Mouse (Mus musculus) midbrain, embryonic 14.5 days (tissue): ENCODE data around the gene Timd4. TPM values are rescaled to one million over a fixed set of nuclear protein-coding genes. Genes with fewer than 3 reads are reported as not detected.

ENCODE experiments used
- ATAC-seq: fragments of 200-750 bp; cut with Nextera tagmentation; 2 replicates; pipeline ENCODE4 v1.8.0; 2017; ENCODE audit warnings: moderate number of reproducible peaks, moderate library complexity; ENCODE audit not compliant: low FRiP score, low TSS enrichment
- DNase-seq: peaks from one replicate; pipeline ENCODE4 v3.0.0-alpha.2; 2015
- H3K27ac ChIP-seq: fragments of 300-500 bp; sonication (generic); replicated peaks from 2 replicates; pipeline ENCODE4 v1.5.1; 2014; ENCODE audit warnings: mild to moderate bottlenecking, low read depth, low read length, moderate library complexity
- H3K27me3 ChIP-seq: fragments of 300-500 bp; sonication (generic); 2 replicates; pipeline ENCODE4 v1.6.1; 2014; ENCODE audit warnings: low read length, control low read depth, mixed read lengths; ENCODE audit not compliant: control insufficient read depth, insufficient read depth
- H3K36me3 ChIP-seq: fragments of 300-500 bp; sonication (generic); 2 replicates; pipeline ENCODE4 v1.6.1; 2014; ENCODE audit warnings: low read length, control low read depth; ENCODE audit not compliant: control insufficient read depth, insufficient read depth
- H3K4me1 ChIP-seq: fragments of 300-500 bp; sonication (generic); 2 replicates; pipeline ENCODE4 v1.6.1; 2014; ENCODE audit warnings: mild to moderate bottlenecking, antibody characterized with exemption, low read length, control low read depth; ENCODE audit not compliant: control insufficient read depth, insufficient read depth
- H3K4me2 ChIP-seq: fragments of 300-500 bp; sonication (generic); 2 replicates; pipeline ENCODE4 v1.6.1; 2014; ENCODE audit warnings: mild to moderate bottlenecking, low read length, moderate library complexity
- H3K4me3 ChIP-seq: fragments of 300-500 bp; sonication (generic); replicated peaks from 2 replicates; pipeline ENCODE4 v1.5.1; 2014; ENCODE audit warnings: low read depth, low read length
- H3K9ac ChIP-seq: fragments of 300-500 bp; sonication (generic); replicated peaks from 2 replicates; pipeline ENCODE4 v1.6.1; 2014; ENCODE audit warnings: mild to moderate bottlenecking, low read length, moderate library complexity
- H3K9me3 ChIP-seq: fragments of 300-500 bp; sonication (generic); 2 replicates; pipeline ENCODE4 v1.6.1; 2016; ENCODE audit warnings: low read length, control low read depth, mixed read lengths; ENCODE audit not compliant: control insufficient read depth
- WGBS: fragments of 180-500 bp; shearing (Covaris S2); extraction: QIAGEN DNeasy Blood & Tissue Kit; methylation state at CpG from one replicate; pipeline ENCODE4 v1.1.7; 2014; 5-methylcytosine and 5-hydroxymethylcytosine counted together
- polyA plus RNA-seq: library from polyadenylated mRNA; unstranded; fragments of >200 nt; fragmentation: Nextera tagmentation; extraction: Ambion mirVana; gene quantifications from 2 replicates; pipeline ENCODE4 v1.2.1, GENCODE M21; 2014

Gene Timd4
- polyA plus RNA-seq, result 0.13 TPM in 1 of 2 replicates, not detected in the other

DNA sequence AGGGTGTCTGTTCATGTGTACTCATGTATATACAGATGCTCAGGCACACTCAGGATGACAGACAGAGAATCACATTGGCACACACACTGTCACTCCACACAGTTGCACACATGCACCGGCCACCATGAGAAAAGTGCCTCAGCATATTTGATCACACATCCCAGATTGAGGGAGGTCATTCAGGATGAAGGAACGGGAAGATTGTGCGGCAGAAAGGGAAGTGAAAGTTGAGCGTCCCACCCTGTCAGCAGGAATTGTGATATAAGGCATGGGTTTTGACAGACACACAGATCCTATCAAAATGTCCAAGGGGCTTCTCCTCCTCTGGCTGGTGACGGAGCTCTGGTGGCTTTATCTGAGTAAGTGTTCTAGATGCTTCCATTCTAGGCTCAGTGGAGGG, at the start of gene Timd4:
Timd4 (plus strand) TSS at position 290 of the 400 bp plus-strand sequence.
- Histone ChIP-seq H3K27me3 (no peaks in the 10 kb centered on the region), H3K9me3 (no peaks in the 10 kb centered on the region), H3K27ac (no peak within 1 kb of the TSS), H3K4me3 (no peak within 1 kb of the TSS), H3K36me3 (no peaks in the 10 kb centered on the region), H3K4me2 (no peak within 1 kb of the TSS), H3K4me1 (no peaks in the 10 kb centered on the region), H3K9ac (no peak within 1 kb of the TSS)
- no peak for ATAC-seq
- WGBS, result 95% methylated on average over 5 of the region's 5 CpGs
- no peak for DNase-seq

DNA sequence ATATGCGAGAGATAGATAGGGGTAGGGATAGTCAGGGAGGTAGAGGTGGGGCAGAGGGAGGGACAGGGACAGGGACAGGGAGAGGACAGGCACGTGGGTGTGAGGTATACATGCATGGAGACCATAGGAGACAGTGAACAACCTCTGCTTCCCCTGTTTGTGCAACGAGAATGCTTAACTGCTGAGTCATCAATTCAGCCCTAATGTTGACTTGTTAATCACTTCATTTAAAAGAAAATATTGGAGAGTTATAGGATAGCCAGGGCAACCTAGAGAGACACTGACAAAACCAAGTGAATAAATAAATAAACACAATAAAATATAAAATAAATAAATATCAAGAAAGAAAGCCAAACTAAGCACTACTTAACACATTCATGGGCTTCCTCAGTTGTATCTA, 33.7 kb upstream of the Timd4 start:
- H3K9me3 ChIP-seq, result no peaks in the 10 kb centered on the region
- no peak overlapping the region for H3K4me3 ChIP-seq
- no peak overlapping the region for H3K9ac ChIP-seq
- H3K27ac ChIP-seq, result no peak overlapping the region
- H3K27me3 ChIP-seq, result no peaks in the 10 kb centered on the region
- no peak overlapping the region for H3K4me2 ChIP-seq
- no peak for DNase-seq
- H3K36me3 ChIP-seq, result no peaks in the 10 kb centered on the region
- ATAC-seq, result no peak
- 76% methylated on average over 3 of the region's 3 CpGs for WGBS
- no peaks in the 10 kb centered on the region for H3K4me1 ChIP-seq

DNA sequence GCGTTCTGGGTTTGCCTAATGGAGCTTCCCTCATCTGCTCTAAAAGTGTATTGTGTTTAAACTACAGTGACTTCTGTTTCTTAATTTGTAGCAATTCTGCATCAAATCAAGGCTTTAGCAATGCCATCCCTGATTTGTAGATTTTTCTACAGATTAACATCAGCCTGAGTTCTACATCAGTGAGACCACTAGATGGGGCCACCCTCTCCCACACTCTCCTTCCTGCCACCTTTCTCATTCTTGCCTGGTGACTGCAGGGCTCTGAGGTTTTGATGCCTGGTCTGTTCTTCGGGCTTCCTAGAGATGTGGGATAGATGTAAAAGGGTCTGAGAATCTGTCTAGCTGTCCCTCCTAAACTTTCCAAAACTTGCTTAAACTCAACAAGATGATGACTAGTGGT, 30.8 kb upstream of the Timd4 start:
- Histone ChIP-seq H3K4me2 (no peak overlapping the region), H3K4me3 (no peak overlapping the region), H3K9ac (no peak overlapping the region), H3K27me3 (no peaks in the 10 kb centered on the region), H3K4me1 (no peaks in the 10 kb centered on the region), H3K36me3 (no peaks in the 10 kb centered on the region), H3K27ac (no peak overlapping the region), H3K9me3 (no peaks in the 10 kb centered on the region)
- ATAC-seq (no peak), DNase-seq (no peak)
- WGBS, result 88% methylated on average over 2 of the region's 2 CpGs

DNA sequence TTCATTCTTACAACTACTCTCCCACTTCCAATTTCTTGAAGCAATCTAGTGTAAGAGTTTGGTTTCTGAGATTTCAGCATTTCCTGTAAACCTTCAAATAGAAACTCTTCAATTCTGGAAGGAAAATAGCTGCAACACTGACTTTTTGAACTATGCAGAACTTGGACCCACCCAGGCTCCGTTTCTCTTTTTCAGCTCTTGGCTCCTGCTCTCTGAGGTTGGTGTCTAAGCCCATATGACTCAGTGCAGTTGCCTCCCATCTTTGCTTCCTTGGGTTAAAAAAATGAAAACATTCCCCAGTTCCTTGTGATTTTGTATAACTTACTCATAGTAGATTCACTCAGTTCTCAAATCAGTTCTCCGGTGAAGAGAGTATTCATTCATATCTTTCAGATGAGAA, 6.2 kb upstream of the Timd4 start:
- H3K9me3 ChIP-seq, result no peaks in the 10 kb centered on the region
- no peak overlapping the region for H3K4me3 ChIP-seq
- no peak for DNase-seq
- H3K27me3 ChIP-seq, result no peaks in the 10 kb centered on the region
- no peaks in the 10 kb centered on the region for H3K4me1 ChIP-seq
- H3K9ac ChIP-seq, result no peak overlapping the region
- no peak overlapping the region for H3K27ac ChIP-seq
- H3K4me2 ChIP-seq, result no peak overlapping the region
- H3K36me3 ChIP-seq, result no peaks in the 10 kb centered on the region
- ATAC-seq, result no peak
- WGBS, result 89% methylated on average over 2 of the region's 2 CpGs

DNA sequence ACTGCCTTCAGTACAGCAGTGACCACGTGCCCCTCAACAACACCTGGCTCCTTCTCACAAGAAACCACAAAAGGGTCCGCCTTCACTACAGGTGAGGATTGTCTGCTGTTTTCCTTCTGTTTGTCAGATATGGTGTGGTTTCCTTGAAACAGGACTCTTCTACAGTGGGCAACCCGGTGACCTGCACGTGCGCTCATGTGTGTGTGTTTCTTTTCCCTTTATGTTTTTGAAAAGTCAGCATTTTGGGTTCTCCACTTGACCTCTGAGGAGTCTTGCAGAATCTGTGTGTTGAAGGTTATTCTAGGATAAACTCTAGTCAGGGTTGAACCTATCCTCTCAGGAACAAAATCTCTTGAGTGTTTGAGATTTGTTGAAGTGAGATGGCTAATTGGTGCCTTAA, 7.1 kb downstream of the Timd4 start:
- 92% methylated on average over 5 of the region's 5 CpGs for WGBS
- no peak overlapping the region for H3K4me2 ChIP-seq
- H3K9me3 ChIP-seq, result no peaks in the 10 kb centered on the region
- DNase-seq (no peak), ATAC-seq (no peak)
- no peak overlapping the region for H3K9ac ChIP-seq
- no peaks in the 10 kb centered on the region for H3K4me1 ChIP-seq
- no peaks in the 10 kb centered on the region for H3K36me3 ChIP-seq
- no peaks in the 10 kb centered on the region for H3K27me3 ChIP-seq
- no peak overlapping the region for H3K4me3 ChIP-seq
- no peak overlapping the region for H3K27ac ChIP-seq

DNA sequence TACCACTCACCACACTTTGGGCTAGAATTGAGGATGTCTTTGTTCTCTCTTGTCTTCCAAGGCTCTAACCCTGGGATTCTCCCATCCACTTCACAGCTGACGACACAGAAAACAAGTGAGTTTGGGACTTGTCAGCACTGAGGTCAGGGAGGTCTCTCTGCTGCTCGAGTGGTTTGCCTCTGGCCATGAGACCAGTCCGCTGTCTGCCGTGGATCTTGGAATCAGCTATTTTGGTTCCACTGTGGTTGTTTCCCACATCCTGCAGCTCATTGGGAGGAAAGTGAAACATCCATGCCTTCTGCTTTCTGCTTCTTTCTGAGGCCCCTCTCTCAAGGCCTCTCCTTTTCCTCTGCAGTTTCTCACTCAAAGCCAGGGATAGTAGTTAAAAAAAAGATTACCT, 9.3 kb downstream of the Timd4 start:
- DNase-seq, result no peak
- Histone ChIP-seq H3K27ac (no peak overlapping the region), H3K4me3 (no peak overlapping the region), H3K36me3 (no peaks in the 10 kb centered on the region), H3K4me2 (no peak overlapping the region), H3K27me3 (no peaks in the 10 kb centered on the region), H3K9me3 (no peaks in the 10 kb centered on the region), H3K9ac (no peak overlapping the region), H3K4me1 (no peaks in the 10 kb centered on the region)
- 63% methylated on average over 4 of the region's 4 CpGs for WGBS
- ATAC-seq, result no peak

DNA sequence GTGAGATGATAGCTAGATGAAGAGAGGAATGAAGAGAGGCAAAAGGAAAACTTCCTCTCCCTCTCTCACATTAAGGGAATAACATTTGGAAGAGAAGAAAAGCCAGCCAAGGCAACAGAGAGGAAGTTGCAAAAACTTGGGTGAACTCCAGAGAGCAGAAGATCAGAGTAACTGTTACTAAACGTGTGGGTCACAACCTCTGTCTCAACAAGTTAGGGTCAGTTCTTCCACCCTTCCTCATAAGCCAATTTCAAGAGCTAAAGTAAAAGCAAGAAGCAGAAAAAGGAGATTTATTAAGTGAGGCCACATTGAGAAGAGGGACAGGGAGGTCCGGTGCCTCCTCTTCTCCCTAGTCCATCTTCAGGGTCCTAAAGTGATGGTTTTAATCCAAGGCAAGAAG, 19.7 kb downstream of the Timd4 start:
- H3K27me3 ChIP-seq, result no peaks in the 10 kb centered on the region
- H3K4me2 ChIP-seq, result no peak overlapping the region
- ATAC-seq (no peak), DNase-seq (no peak)
- no peak overlapping the region for H3K27ac ChIP-seq
- no peaks in the 10 kb centered on the region for H3K4me1 ChIP-seq
- 84% methylated on average over 2 of the region's 2 CpGs for WGBS
- H3K36me3 ChIP-seq, result no peaks in the 10 kb centered on the region
- no peak overlapping the region for H3K4me3 ChIP-seq
- no peaks in the 10 kb centered on the region for H3K9me3 ChIP-seq
- no peak overlapping the region for H3K9ac ChIP-seq

DNA sequence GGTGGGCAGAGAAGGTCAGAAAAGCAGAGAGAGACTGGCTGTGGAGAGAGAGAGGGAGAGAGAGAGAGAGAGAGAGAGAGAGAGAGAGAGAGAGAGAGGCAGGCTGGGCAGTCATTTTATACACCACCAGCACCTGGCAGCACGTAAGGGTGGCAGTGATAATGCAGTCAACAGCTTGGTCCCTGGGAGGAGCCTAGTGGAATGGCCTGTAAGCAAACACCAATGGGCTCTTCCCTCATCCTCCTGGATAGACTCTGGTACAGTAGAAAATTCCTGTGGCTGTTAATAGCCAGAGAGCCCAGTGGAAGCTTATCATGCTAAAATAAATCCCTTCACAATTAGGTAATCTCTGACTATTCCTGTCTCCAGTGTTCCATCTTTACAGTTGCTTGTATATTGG, 24.5 kb downstream of the Timd4 start:
- Histone ChIP-seq H3K4me3 (no peak overlapping the region), H3K36me3 (no peaks in the 10 kb centered on the region), H3K9ac (no peak overlapping the region), H3K4me1 (no peaks in the 10 kb centered on the region), H3K4me2 (no peak overlapping the region), H3K27me3 (no peaks in the 10 kb centered on the region), H3K27ac (no peak overlapping the region), H3K9me3 (no peaks in the 10 kb centered on the region)
- DNase-seq, result no peak
- WGBS, result 78% methylated on average over 1 of the region's 1 CpGs
- no peak for ATAC-seq

DNA sequence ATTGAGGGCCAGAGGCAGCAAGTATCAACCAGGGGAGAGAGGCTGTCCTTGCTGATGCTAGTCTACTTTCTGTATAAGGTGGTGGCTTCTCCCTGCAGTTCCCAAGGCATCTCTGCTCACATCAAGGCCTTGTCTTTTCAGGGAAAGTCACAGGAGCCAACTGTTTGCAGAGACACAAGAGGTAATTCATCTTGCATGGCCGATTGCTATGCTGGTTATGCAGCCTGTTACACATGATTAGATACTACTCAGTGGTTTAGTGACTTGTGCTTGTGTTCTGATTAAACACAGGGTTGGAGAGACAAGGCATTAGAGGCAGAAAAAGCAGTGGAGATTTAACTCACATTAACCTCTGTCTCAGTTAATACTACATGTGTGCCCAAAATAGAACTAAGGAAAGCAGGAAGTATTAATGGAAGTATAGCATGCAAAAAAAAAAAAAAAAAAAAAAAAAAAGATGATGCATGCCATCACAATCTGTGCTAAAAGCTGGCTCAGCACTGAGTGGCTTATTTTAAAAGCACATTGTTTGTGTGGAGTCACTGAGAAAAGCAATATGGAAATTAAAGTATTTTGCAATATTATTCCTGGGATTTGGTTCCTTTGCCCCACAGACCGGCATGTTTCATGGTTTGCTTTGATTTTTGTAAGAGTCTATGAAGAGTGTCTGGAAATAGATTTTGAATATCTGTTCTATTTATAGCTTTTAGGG, 31.6 kb downstream of the Timd4 start:
- Histone ChIP-seq H3K27ac (no peak overlapping the region), H3K36me3 (no peaks in the 10 kb centered on the region), H3K27me3 (no peaks in the 10 kb centered on the region), H3K9me3 (no peaks in the 10 kb centered on the region), H3K4me1 (no peaks in the 10 kb centered on the region), H3K4me2 (no peak overlapping the region), H3K4me3 (no peak overlapping the region), H3K9ac (no peak overlapping the region)
- 63% methylated on average over 2 of the region's 2 CpGs for WGBS
- DNase-seq (no peak), ATAC-seq (no peak)
